Mouse (Mus musculus) kidney, adult 8-10 months (tissue): ENCODE data around the gene Armh1.
A peak's percentile ranks its signal among the peaks of the same experiment; 100 is the strongest.
"Not testable (repeated sequence)": the region's sequence is repeated elsewhere in the genome, so short reads cannot be mapped to it uniquely, and the experiment has no call there.

Experiments used
- DNase-seq, 2 experiments: peaks; one replicate each; pipeline ENCODE4 v3.0.0; 2022

Gene Armh1

GRCm38 (mm10) chr4:117267284-117267683, 15.4 kb upstream of the Armh1 start:
- DNase-seq, result peak; percentile 67 to 83

- no peak for DNase-seq
Observed at GRCm38 (mm10) chr4:117262987-117263386, 11.1 kb upstream of the Armh1 start.

GRCm38 (mm10) chr4:117262101-117262913, 10.4 kb upstream of the Armh1 start:
- DNase-seq, result no peak

GRCm38 (mm10) chr4:117261222-117261621, 9.3 kb upstream of the Armh1 start:
- no peak for DNase-seq

GRCm38 (mm10) chr4:117259909-117260308, 8.0 kb upstream of the Armh1 start:
- DNase-seq, result not testable (repeated sequence)

- peak in 1 of 2 experiments; percentile 38 for DNase-seq
Observed at GRCm38 (mm10) chr4:117254672-117255071, 2.7 kb upstream of the Armh1 start.

GRCm38 (mm10) chr4:117254017-117254627, 2.2 kb upstream of the Armh1 start:
- DNase-seq, result no peak

- no peak for DNase-seq
Observed at GRCm38 (mm10) chr4:117253218-117254016, 1.5 kb upstream of the Armh1 start.

GRCm38 (mm10) chr4:117252755-117253154, 830 bp upstream of the Armh1 start:
- peak; percentile 51 to 53 for DNase-seq

- DNase-seq, result peak in 1 of 2 experiments; percentile 45
Observed at GRCm38 (mm10) chr4:117252351-117252750, 426 bp upstream of the Armh1 start.

- no peak for DNase-seq
Observed at GRCm38 (mm10) chr4:117250982-117251381, 943 bp downstream of the Armh1 start.

- DNase-seq, result peak; percentile 50 to 55
Observed at GRCm38 (mm10) chr4:117240867-117241266, 11.1 kb downstream of the Armh1 start.

GRCm38 (mm10) chr4:117239153-117239552, 12.8 kb downstream of the Armh1 start:
- DNase-seq, result peak; percentile 44 to 51

GRCm38 (mm10) chr4:117235822-117236221, 16.1 kb downstream of the Armh1 start:
- no peak for DNase-seq

GRCm38 (mm10) chr4:117234166-117234741, 17.7 kb downstream of the Armh1 start:
- no peak for DNase-seq

- no peak for DNase-seq
Observed at GRCm38 (mm10) chr4:117231208-117231607, 20.7 kb downstream of the Armh1 start.

GRCm38 (mm10) chr4:117230331-117230730, 21.6 kb downstream of the Armh1 start:
- DNase-seq, result no peak

GRCm38 (mm10) chr4:117229590-117229989, 22.3 kb downstream of the Armh1 start:
- no peak for DNase-seq

- DNase-seq, result no peak
Observed at GRCm38 (mm10) chr4:117225250-117225649, 26.7 kb downstream of the Armh1 start.

- DNase-seq, result no peak
Observed at GRCm38 (mm10) chr4:117224122-117224521, 27.8 kb downstream of the Armh1 start.

- no peak for DNase-seq
Observed at GRCm38 (mm10) chr4:117223001-117223400, 28.9 kb downstream of the Armh1 start.

GRCm38 (mm10) chr4:117221836-117222235, 30.1 kb downstream of the Armh1 start:
- no peak for DNase-seq
